Mouse (Mus musculus): ENCODE measurements around the gene Sst. TPM values are rescaled to one million over a fixed set of nuclear protein-coding genes. Genes with fewer than 3 reads are reported as not detected.

Gene Sst
- total RNA-seq, 2 experiments from 2014 or later: 353 to 455 TPM

DNA sequence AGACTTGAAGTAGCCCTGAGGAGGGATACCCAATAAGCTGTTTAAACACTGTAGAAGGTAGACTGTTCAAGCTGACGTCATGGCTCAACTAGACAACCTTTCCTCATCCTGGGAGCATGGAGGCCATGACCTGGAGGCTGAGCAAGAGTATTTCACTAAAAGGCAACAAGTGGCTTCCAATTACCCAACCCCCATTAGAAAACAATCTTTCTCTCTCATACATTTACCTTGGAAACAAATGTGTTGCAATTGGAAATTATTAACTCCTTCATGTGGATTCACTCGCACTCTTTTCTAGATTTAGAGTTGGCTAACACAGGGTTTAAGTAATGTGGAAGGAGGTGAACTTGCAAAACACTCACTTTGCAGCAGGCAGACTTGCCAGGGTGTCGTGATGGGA, 4.4 kb upstream of the Sst start:
- no peak for DNase-seq (ENCODE audit: low spot score in 2 of 2)
- intact Hi-C loops (cut with DNase I): loop anchor here (10.0 kb wide), 1 partner anchor 160 kb away; no protein-coding TSS in a partner anchor

DNA sequence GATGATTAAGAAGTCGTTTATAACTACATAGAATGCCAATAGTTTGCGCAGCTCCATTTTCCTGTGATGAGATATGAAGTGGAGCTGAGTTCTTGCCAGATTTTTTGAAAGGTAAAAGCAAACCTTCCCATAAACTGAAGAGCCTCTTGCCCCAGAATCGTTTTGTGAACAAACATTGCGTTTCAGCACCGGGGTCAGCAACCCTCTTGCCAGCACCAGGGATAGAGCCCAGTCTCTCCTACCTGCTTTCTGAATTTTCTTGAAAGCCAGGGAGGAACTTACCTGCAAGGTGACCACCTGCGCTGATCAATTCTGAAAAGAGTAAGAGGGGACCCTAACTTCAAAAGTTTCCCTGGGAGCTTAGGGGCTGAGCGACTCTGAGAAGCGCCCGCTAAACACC, 607 bp downstream of the Sst start:
- no peak for DNase-seq (ENCODE audit: low spot score in 2 of 2)
- intact Hi-C loops (cut with DNase I): loop anchor here (10.0 kb wide), 1 partner anchor 155 kb away; no protein-coding TSS in a partner anchor

GRCm38 (mm10) chr16:23887910-23888579, 2.7 kb downstream of the Sst start:
- DNase-seq (ENCODE audit: low spot score in 2 of 2): no peak
- intact Hi-C loops (cut with DNase I): no loop called here

GRCm38 (mm10) chr16:23885098-23885497, 5.7 kb downstream of the Sst start:
- DNase-seq (ENCODE audit: low spot score in 2 of 2): no peak
- intact Hi-C loops (cut with DNase I): no loop called here

- intact Hi-C loops (cut with DNase I): no loop called here
- DNase-seq (ENCODE audit: low spot score in 2 of 2): no peak
Measured at GRCm38 (mm10) chr16:23855242-23855641, 35.5 kb downstream of the Sst start.

GRCm38 (mm10) chr16:23849720-23850119, 41.0 kb downstream of the Sst start:
- intact Hi-C loops (cut with DNase I): no loop called here

DNA sequence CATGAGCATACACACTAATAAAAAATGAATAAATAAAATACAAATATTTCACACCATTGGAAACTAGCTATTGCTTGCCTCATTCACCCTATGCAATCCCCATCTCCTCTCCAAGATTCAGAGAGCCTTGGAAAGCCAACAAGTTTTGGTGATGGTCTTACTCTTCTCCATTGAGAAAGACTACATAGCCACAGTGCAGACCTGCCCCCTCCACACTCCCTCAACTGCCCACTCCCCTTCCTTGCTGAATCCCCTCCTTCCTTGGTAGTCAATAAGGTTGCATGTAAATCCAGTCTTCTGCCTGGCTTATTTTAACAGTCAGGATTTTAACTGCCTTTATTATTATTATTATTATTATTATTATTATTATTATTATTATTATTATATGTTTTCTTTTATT, 41.6 kb downstream of the Sst start:
- DNase-seq (ENCODE audit: low spot score in 2 of 2): no peak
- intact Hi-C loops (cut with DNase I): no loop called here

More at GRCm38 (mm10) chr16:23849720-23850119, 41.0 kb downstream of the Sst start:
- DNase-seq (ENCODE audit: low spot score in 2 of 2): no peak

GRCm38 (mm10) chr16:23844622-23845021, 46.1 kb downstream of the Sst start:
- intact Hi-C loops (cut with DNase I): no loop called here
- DNase-seq (ENCODE audit: low spot score in 2 of 2): no peak

- DNase-seq (ENCODE audit: low spot score in 2 of 2): no peak
- intact Hi-C loops (cut with DNase I): no loop called here
Measured at GRCm38 (mm10) chr16:23842609-23843008, 48.1 kb downstream of the Sst start.

Other genes starting within 250 kb of the Sst start
- under 1 TPM; 0.18 to 0.30 TPM for gene Rtp2, start 41.4 kb upstream of the Sst start, total RNA-seq (2021)
- gene Gm37419, start 97.5 kb upstream of the Sst start, total RNA-seq (2021): not detected
- gene Bcl6, start 97.9 kb upstream of the Sst start, total RNA-seq (2021): 10 to 100 TPM; 28.0 to 33.6 TPM